Mouse (Mus musculus): ENCODE measurements around the gene Spaca4. TPM values are rescaled to one million over a fixed set of nuclear protein-coding genes. Genes with fewer than 3 reads are reported as not detected.

The Spaca4 gene
- polyA plus RNA-seq (2015; fragmentation: Nextera tagmentation; extraction: Ambion mirVana): not detected in 2 replicates

DNA sequence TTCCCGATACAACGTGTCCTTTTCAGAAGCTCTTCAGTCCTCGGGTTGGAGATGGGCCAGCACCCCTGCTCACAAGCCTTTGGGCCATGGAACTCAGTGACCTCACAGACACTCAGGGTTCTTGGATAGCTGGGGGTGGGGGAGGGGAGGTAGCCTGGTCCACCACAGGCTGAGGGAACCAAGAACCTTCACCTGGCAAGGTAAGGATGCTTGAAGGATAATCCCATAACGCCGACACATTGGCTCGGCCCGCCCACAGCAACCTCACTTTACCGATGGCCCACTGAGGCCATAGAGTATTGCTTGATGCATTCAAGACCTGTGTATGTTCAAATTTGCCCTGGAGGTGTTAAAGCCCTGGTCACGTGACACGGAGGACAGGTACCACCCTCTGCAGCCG, at the start of gene Spaca4:
TSS of gene Spaca4 (minus strand) at position 101 of the 400 bp plus-strand sequence.

DNA sequence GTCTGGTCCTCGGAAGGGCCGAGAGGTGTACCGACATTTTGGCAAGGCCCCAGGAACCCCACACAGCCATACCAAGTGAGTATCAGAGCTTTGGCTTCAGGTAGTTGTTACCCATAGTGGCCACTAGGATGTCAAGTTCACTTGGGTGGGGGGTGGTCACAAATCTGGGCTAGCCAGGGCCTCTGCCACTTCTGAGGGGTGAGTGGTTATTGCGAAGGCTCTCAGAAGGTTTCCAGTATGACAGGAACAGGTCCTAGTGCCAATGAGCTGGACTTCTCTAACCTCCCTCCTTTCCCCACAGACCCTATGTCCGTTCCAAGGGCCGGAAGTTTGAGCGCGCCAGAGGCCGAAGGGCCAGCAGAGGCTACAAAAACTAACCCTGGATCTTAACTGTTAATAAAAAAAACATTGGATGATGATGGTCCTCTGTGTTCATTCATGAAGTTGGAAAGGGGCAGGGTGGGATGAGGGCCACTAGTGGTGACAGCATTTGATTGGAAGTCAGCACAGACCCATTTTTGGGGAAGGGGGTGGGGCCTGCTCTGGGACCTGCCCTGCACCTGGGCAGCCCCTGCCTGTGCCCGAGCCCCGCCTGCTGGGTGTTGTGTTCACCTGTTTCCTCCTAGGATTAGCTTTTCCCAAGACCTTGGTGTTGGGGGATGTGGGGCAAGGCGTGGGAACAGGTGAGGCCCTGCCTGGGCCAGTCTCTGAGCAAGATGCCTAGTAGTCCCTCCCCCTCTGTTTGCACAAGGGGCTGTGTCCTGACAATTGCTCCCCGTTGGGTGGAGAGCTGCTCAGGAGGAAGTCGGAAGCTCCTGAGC, 5.0 kb downstream of the Spaca4 start, which contains the start of gene Fam83e:
TSS of gene Fam83e (plus strand) at position 800 of the 821 bp plus-strand sequence.

DNA sequence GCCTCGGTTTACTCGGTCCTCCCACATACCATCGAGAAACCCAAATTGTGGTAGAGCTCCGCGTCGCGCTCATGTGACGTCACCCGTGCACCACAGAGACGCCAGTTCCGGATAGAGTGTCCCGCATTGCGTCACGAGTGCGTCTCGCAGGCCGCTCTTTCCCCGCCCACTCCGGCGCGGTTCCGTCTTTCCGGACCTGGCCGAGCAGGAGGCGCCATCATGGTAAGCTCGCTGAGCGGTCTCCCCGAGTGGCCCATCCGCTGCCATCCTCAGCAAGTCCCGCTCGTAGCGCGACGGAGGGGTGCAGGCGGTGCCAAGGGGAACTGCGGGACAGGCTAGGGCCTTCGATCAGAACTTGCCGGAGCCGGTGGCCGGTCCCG, 7.7 kb downstream of the Spaca4 start, which contains the start of gene Sphk2:
TSS of gene Sphk2 (minus strand) at position 85 of the 380 bp plus-strand sequence.

DNA sequence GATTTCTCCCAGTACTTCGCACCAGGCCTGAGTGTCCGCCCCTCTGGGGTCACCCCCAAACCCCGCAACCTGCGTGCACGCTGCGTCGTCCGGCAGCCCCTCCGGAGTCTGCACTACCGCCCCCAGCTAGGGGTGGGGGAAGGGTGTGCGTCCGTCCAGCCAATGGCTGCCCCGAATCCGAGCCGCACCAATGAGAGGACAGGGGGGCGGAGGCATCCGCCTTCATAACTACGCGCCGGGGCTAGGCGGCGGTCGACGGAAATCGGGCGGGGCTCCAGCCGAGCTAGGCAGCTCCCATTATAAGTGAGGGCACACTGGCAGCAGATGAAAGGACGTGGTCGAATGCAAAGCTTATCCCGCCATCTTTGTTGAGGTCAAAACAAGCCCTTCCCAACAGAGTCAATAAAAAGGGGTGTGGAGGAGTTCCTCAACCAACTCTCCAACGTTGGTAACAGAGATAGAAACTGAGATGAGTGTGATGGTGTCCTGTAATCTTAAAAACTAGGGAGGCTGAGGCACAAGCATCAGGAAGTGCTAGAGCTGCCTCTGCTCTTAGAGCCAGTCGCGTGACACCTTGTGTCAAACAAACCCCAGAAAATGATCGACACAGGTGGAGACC, 10.4 kb downstream of the Spaca4 start, which contains the start of gene Rpl18:
TSS of gene Rpl18 (plus strand) at position 368 of the 619 bp plus-strand sequence.

DNA sequence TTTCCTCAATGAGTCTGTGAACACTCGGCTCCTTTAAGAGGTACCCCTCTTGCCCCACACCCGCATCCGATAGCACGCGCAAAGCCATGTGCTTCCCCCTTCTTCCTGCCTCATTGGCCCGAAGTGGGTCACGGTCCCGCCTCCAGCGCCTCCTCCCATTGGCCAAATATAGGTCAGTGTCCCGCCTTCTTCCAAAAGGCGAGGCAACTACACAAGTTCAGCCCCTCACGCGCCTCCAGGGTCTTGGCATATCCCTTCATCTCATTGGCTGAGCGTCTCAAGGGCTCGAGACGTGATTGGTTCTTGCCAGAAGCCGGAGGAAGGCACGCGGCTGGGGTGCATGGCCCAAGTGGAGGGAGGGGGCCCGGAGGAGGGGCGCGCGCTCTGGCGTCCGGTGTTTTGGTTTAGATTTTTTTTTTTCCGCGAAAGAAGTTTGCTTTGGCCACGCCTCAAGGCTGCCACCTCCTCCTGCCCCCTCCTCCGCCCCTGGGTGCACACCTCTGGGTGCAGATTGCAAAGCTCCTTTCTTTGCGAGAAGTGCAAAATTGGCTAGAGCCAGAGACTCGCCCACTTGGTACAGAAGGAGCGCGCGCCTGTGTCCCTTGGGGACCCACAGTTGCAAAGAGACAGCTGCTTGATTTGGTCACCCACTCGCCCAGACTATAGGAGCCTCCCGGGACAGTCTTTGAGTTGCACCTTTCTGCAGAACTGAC, 20.7 kb downstream of the Spaca4 start, which contains the start of gene Dbp:
TSS of gene Dbp (plus strand) at position 359 of the 713 bp plus-strand sequence.

DNA sequence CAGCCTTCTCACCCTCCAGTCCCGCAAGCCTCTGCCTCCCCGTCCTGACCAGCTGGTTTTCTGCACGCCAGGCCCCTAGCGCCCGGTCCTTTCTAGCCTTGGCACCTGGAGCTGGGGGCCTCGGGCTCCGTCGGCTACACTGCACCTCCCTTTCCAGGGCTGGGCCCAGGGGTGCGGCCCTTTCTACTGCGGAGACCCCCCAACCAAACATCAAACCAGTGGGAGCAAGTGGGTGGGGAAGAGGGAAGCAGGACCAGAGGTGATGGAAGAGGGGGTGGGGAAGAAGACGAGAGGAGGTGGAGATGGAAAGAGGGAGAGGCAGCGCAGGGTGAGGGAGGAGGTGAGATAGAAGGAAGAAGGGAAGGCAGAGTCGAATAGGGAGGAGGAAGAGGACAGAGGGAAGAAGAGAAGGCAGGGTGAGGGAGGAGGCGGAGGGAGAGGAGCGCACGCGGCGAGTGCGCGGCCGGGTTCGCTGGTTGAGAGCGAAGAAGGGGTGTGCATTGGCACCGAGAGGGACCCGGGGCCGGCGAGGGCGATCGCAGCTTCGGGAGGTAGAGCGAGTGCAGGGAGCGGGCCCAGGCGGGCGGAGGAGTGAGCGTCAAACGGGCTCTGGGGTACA, 26.0 kb downstream of the Spaca4 start, which contains the start of gene Car11:
TSS of gene Car11 (plus strand) at position 321 of the 619 bp plus-strand sequence.

DNA sequence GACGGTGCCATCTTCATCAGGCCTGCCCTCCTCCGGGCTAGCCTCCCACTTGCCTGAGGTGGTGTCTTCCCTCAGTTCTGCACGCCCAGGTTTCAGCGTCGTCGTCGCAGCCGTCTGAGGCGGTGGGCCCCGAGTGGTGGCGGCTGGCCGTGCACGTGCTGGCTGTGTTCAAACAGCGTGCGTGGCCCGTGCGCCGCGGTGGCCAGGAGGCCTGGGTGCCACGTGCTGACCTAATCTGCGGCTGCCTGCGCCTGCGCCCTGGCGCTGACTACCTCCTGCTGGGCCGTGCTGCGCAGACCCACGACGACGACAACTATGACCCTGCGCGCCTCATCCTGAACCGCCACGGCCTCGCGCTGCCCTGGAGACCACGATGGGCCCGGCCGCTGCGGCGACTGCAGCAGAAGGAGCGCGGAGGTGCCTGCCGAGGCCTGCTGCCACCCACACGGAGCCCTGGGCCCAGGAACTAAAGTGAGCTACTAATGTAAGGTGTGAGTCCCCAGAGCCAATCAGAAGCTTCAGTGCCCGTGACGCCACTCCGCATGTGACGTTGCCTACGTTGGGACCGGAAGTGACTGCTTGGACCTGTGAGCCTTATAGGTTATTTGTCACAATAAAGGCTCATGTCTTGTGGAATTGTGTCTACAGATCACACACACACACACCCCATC, 31.6 kb downstream of the Spaca4 start, which contains the start of gene Sec1:
TSS of gene Sec1 (minus strand) at position 482 of the 671 bp plus-strand sequence.

DNA sequence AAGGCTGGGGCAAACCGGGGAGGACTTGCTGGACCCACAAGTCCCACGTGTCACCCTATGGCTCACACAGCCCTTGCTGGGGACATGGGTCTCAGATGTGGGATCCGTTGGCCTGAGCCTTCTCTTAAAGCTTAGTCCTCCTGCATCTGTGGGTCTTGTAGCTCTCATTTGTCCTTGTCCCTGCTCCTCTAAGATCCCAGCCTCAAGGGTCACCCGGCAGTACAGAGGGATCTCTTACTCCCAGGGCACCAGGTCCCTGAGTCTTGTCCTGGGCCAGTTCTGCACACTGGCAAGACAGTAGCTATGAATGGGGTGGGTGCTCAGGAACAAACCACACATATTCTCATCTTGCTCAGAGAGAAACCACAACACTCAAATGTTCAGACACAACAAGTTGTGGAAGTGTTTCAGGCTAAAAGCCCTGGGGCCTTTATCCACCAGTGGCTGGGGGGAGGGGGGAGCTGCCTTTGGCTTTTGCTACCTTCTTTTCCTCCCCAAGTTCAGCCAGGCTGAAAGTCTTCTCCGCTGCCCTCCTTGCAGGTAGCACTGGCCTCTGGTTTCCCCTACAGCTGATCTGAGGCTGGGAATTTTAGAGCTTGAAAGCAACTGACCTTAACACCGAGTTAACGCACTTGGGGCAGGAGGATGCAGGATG, 42.1 kb downstream of the Spaca4 start, which contains the start of gene Ntn5:
TSS of gene Ntn5 (plus strand) at position 627 of the 655 bp plus-strand sequence.

Other genes with a start within 250 kb of the Spaca4 start
- 0.06 and 0.12 TPM in 2 replicates for gene Tulp2, start 243.9 kb downstream of the Spaca4 start, polyA plus RNA-seq (2015; fragmentation: Nextera tagmentation; extraction: Ambion mirVana)
- gene Gm45808, start 239.0 kb downstream of the Spaca4 start, polyA plus RNA-seq (2015; fragmentation: Nextera tagmentation; extraction: Ambion mirVana): not detected in 2 replicates
- gene Dhdh, start 237.0 kb downstream of the Spaca4 start, polyA plus RNA-seq (2015; fragmentation: Nextera tagmentation; extraction: Ambion mirVana): 7.1 and 7.2 TPM in 2 replicates
- 124 and 146 TPM in 2 replicates for gene Nucb1, start 215.4 kb downstream of the Spaca4 start, polyA plus RNA-seq (2015; fragmentation: Nextera tagmentation; extraction: Ambion mirVana)
- 19.1 and 19.6 TPM in 2 replicates for gene Ppp1r15a, start 199.5 kb downstream of the Spaca4 start, polyA plus RNA-seq (2015; fragmentation: Nextera tagmentation; extraction: Ambion mirVana)
- 5.6 and 8.0 TPM in 2 replicates for gene Plekha4, start 199.5 kb downstream of the Spaca4 start, polyA plus RNA-seq (2015; fragmentation: Nextera tagmentation; extraction: Ambion mirVana)
- gene Hsd17b14, start 170.9 kb downstream of the Spaca4 start, polyA plus RNA-seq (2015; fragmentation: Nextera tagmentation; extraction: Ambion mirVana): 6.1 and 7.2 TPM in 2 replicates
- gene Bcat2, start 155.7 kb downstream of the Spaca4 start, polyA plus RNA-seq (2015; fragmentation: Nextera tagmentation; extraction: Ambion mirVana): 35.4 and 88.9 TPM in 2 replicates
- gene Fgf21, start 110.3 kb downstream of the Spaca4 start, polyA plus RNA-seq (2015; fragmentation: Nextera tagmentation; extraction: Ambion mirVana): 0.18 TPM in 1 of 2 replicates, not detected in the other
- gene Fut1, start 108.5 kb downstream of the Spaca4 start, polyA plus RNA-seq (2015; fragmentation: Nextera tagmentation; extraction: Ambion mirVana): 0.05 TPM in 1 of 2 replicates, not detected in the other
- 0.06 TPM in 1 of 2 replicates, not detected in the other for gene Izumo1, start 104.0 kb downstream of the Spaca4 start, polyA plus RNA-seq (2015; fragmentation: Nextera tagmentation; extraction: Ambion mirVana)
- gene Rasip1, start 98.3 kb downstream of the Spaca4 start, polyA plus RNA-seq (2015; fragmentation: Nextera tagmentation; extraction: Ambion mirVana): 10.3 and 13.9 TPM in 2 replicates
- gene Mamstr, start 85.8 kb downstream of the Spaca4 start, polyA plus RNA-seq (2015; fragmentation: Nextera tagmentation; extraction: Ambion mirVana): 139 and 174 TPM in 2 replicates
- 1.9 and 2.1 TPM in 2 replicates for gene Fut2, start 59.4 kb downstream of the Spaca4 start, polyA plus RNA-seq (2015; fragmentation: Nextera tagmentation; extraction: Ambion mirVana)
- gene Ntn5, start 41.8 kb downstream of the Spaca4 start, polyA plus RNA-seq (2015; fragmentation: Nextera tagmentation; extraction: Ambion mirVana): 1.6 and 1.7 TPM in 2 replicates
- 0.33 and 0.40 TPM in 2 replicates for gene Sec1, start 31.4 kb downstream of the Spaca4 start, polyA plus RNA-seq (2015; fragmentation: Nextera tagmentation; extraction: Ambion mirVana)
- gene Car11, start 26.0 kb downstream of the Spaca4 start, polyA plus RNA-seq (2015; fragmentation: Nextera tagmentation; extraction: Ambion mirVana): 2.4 and 3.0 TPM in 2 replicates
- gene Dbp, start 20.7 kb downstream of the Spaca4 start, polyA plus RNA-seq (2015; fragmentation: Nextera tagmentation; extraction: Ambion mirVana): 9.9 and 10.3 TPM in 2 replicates
- 568 and 577 TPM in 2 replicates for gene Rpl18, start 10.4 kb downstream of the Spaca4 start, polyA plus RNA-seq (2015; fragmentation: Nextera tagmentation; extraction: Ambion mirVana)
- 11.7 and 13.4 TPM in 2 replicates for gene Sphk2, start 7.8 kb downstream of the Spaca4 start, polyA plus RNA-seq (2015; fragmentation: Nextera tagmentation; extraction: Ambion mirVana)
- gene Fam83e, start 4.6 kb downstream of the Spaca4 start, polyA plus RNA-seq (2015; fragmentation: Nextera tagmentation; extraction: Ambion mirVana): 0.10 and 0.17 TPM in 2 replicates
- gene Lmtk3, start 57.9 kb upstream of the Spaca4 start, polyA plus RNA-seq (2015; fragmentation: Nextera tagmentation; extraction: Ambion mirVana): 0.18 TPM in 1 of 2 replicates, not detected in the other
- 0.21 and 5.3 TPM in 2 replicates for gene Sult2b1, start 58.9 kb upstream of the Spaca4 start, polyA plus RNA-seq (2015; fragmentation: Nextera tagmentation; extraction: Ambion mirVana)
- 42.5 and 48.2 TPM in 2 replicates for gene Cyth2, start 88.8 kb upstream of the Spaca4 start, polyA plus RNA-seq (2015; fragmentation: Nextera tagmentation; extraction: Ambion mirVana)
- 0.31 and 0.54 TPM in 2 replicates for gene Kcnj14, start 99.0 kb upstream of the Spaca4 start, polyA plus RNA-seq (2015; fragmentation: Nextera tagmentation; extraction: Ambion mirVana)
- 27.3 and 27.6 TPM in 2 replicates for gene Grwd1, start 105.1 kb upstream of the Spaca4 start, polyA plus RNA-seq (2015; fragmentation: Nextera tagmentation; extraction: Ambion mirVana)
- 37.5 and 44.5 TPM in 2 replicates for gene Kdelr1, start 147.0 kb upstream of the Spaca4 start, polyA plus RNA-seq (2015; fragmentation: Nextera tagmentation; extraction: Ambion mirVana)
- 0.33 and 0.34 TPM in 2 replicates for gene Grin2d, start 152.6 kb upstream of the Spaca4 start, polyA plus RNA-seq (2015; fragmentation: Nextera tagmentation; extraction: Ambion mirVana)
- 0.45 and 1.2 TPM in 2 replicates for gene Syngr4, start 170.9 kb upstream of the Spaca4 start, polyA plus RNA-seq (2015; fragmentation: Nextera tagmentation; extraction: Ambion mirVana)
- gene Tmem143, start 171.1 kb upstream of the Spaca4 start, polyA plus RNA-seq (2015; fragmentation: Nextera tagmentation; extraction: Ambion mirVana): 9.8 and 11.6 TPM in 2 replicates
- gene Emp3, start 195.6 kb upstream of the Spaca4 start, polyA plus RNA-seq (2015; fragmentation: Nextera tagmentation; extraction: Ambion mirVana): 111 and 129 TPM in 2 replicates
- 2.0 and 2.4 TPM in 2 replicates for gene Ccdc114, start 198.3 kb upstream of the Spaca4 start, polyA plus RNA-seq (2015; fragmentation: Nextera tagmentation; extraction: Ambion mirVana)